Mouse (Mus musculus) activated CD4-positive, CD25-positive, alpha-beta regulatory T cell, adult 9 weeks (primary cell): Measurements from ENCODE around the gene Dock3. TPM values are rescaled to one million over a fixed set of nuclear protein-coding genes. Genes with fewer than 3 reads are reported as not detected.

Source experiments
- polyA plus RNA-seq: library from polyadenylated mRNA; unstranded; fragments of 100-300 nt; shearing (Covaris generic); gene quantifications from one replicate; pipeline ENCODE4 v1.2.1, GENCODE M21; 2017

Gene Dock3
- polyA plus RNA-seq: 0.09 TPM

DNA sequence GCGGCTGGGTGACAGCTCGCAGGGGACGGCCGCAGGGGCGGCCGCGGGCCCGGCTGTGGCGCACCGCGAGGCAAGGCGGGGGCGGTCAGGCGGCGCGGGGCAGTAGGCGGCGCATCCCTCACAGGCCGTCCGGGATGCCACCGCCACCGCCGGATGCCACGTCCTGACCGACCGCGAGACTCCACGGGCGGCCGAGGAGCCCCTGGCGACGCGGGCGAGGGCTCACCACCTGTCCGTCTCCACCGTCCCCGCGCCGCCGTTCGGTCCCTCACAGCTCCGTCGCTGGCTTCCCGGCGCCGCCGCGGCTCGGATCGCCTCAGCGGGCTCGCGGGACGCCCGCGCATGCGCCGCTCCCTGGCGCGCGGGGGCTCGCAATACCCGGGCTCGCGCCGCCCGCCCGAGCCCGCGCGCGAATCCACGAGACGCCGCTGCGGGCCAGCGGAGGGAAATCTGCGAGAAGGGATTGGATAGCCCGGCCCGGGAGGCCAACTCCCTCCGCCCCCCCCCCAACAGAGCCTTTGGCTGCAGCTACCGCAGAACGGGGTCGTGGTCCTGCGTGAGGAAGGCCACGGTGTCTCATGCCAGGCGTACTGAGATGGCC lies at the start of gene Dock3:
TSS of gene Dock3 (minus strand) at position 371 of the 601 bp plus-strand sequence.

GRCm38 (mm10) chr9:106891829-106892551 lies 339.7 kb downstream of the Dock3 start, which contains the start of gene Manf:
Manf (minus strand) TSS chr9:106891979.

GRCm38 (mm10) chr9:106886828-106887702 lies 344.6 kb downstream of the Dock3 start, which contains the start of gene Rbm15b:
Rbm15b (minus strand) TSS chr9:106887428.

Other genes with a start within 250 kb of the Dock3 start
- 147 TPM for gene Mapkapk3, start 58.0 kb upstream of the Dock3 start, polyA plus RNA-seq
- 255 TPM for gene Cish, start 64.1 kb upstream of the Dock3 start, polyA plus RNA-seq
- 33.8 TPM for gene Hemk1, start 106.4 kb upstream of the Dock3 start, polyA plus RNA-seq
- gene 6430571L13Rik, start 108.7 kb upstream of the Dock3 start, polyA plus RNA-seq: 2.6 TPM
- gene Cacna2d2, start 167.7 kb upstream of the Dock3 start, polyA plus RNA-seq: 1.0 TPM